Mouse (Mus musculus): ENCODE measurements around the gene Mov10. TPM values are rescaled to one million over a fixed set of nuclear protein-coding genes. Genes with fewer than 3 reads are reported as not detected.
"Not testable (repeated sequence)": the region's sequence is repeated elsewhere in the genome, so short reads cannot be mapped to it uniquely, and the experiment has no call there.

The Mov10 gene
- polyA plus RNA-seq, 1 experiment from 2014 or later = 20.6 TPM

GRCm38 (mm10) chr3:104822413-104822812, 4.0 kb upstream of the Mov10 start:
- no peak for ATAC-seq (ENCODE audit: low FRiP score)
- H3K36me3 ChIP-seq (replicated peaks) = peaks cover 34% of the 10 kb centered on the region
- peaks cover 14% of the 10 kb centered on the region for H3K4me1 ChIP-seq

GRCm38 (mm10) chr3:104820426-104820825, 2.1 kb upstream of the Mov10 start:
- Histone ChIP-seq H3K4me3 (replicated peaks) (no peak overlapping the region), H3K36me3 (replicated peaks) (peaks cover 21% of the 10 kb centered on the region), H3K27me3 (no peaks in the 10 kb centered on the region), H3K9ac (no peak overlapping the region), H3K4me1 (peaks cover 23% of the 10 kb centered on the region), H3K27ac (no peak overlapping the region), H3K4me2 (no peak overlapping the region), H3K9me3 (no peaks in the 10 kb centered on the region)
- no peak for ATAC-seq (ENCODE audit: low FRiP score)
- 47% methylated on average over 1 of the region's 1 CpGs for WGBS

More at GRCm38 (mm10) chr3:104822413-104822812, 4.0 kb upstream of the Mov10 start:
- H3K27me3 ChIP-seq = no peaks in the 10 kb centered on the region
- H3K4me2 ChIP-seq = no peak overlapping the region
- WGBS = 88% methylated on average over 3 of the region's 3 CpGs
- no peak overlapping the region for H3K27ac ChIP-seq
- no peaks in the 10 kb centered on the region for H3K9me3 ChIP-seq
- H3K9ac ChIP-seq = no peak overlapping the region
- H3K4me3 ChIP-seq (replicated peaks) = no peak overlapping the region

GRCm38 (mm10) chr3:104818749-104819134, 379 bp upstream of the Mov10 start:
- Histone ChIP-seq H3K27me3 (no peaks in the 10 kb centered on the region), H3K27ac (0 out of 2 replicates have a peak overlapping the region, but pooled peaks have one; percentile 71), H3K36me3 (replicated peaks) (peaks cover 18% of the 10 kb centered on the region), H3K9ac (no peak overlapping the region; the same call in 1 of the 2 replicates), H3K9me3 (no peaks in the 10 kb centered on the region), H3K4me2 (peak overlapping the region; percentile 98), H3K4me1 (peaks cover 23% of the 10 kb centered on the region), H3K4me3 (replicated peaks) (peak overlapping the region; percentile 80)
- no peak for ATAC-seq (ENCODE audit: low FRiP score)
- whole genome bisulfite sequencing = 9% methylated on average over 3 of the region's 3 CpGs

- Histone ChIP-seq H3K4me1 (peaks cover 23% of the 10 kb centered on the region), H3K4me2 (peak overlapping the region; percentile 98), H3K27ac (peak overlapping the region; percentile 71), H3K36me3 (replicated peaks) (peaks cover 15% of the 10 kb centered on the region), H3K9ac (peak overlapping the region; percentile 83), H3K27me3 (no peaks in the 10 kb centered on the region), H3K4me3 (replicated peaks) (peak overlapping the region; percentile 80), H3K9me3 (no peaks in the 10 kb centered on the region)
- under 1% methylated on average over 43 of the region's 46 CpGs for WGBS
- peak; percentile 83 for ATAC-seq (ENCODE audit: low FRiP score)
Measured at GRCm38 (mm10) chr3:104817481-104817990, 827 bp downstream of the Mov10 start.

- no peak for ATAC-seq (ENCODE audit: low FRiP score)
- H3K4me3 ChIP-seq (replicated peaks) = no peak overlapping the region
- H3K27ac ChIP-seq = no peak overlapping the region
- H3K4me2 ChIP-seq = no peak overlapping the region
- H3K4me1 ChIP-seq = peaks cover 23% of the 10 kb centered on the region
- 96% methylated on average over 7 of the region's 7 CpGs for WGBS
- H3K9me3 ChIP-seq = no peaks in the 10 kb centered on the region
- H3K27me3 ChIP-seq = no peaks in the 10 kb centered on the region
- H3K36me3 ChIP-seq (replicated peaks) = peaks cover 5% of the 10 kb centered on the region; the same call in 1 of the 2 replicates
- H3K9ac ChIP-seq = no peak overlapping the region
Measured at GRCm38 (mm10) chr3:104816130-104816529, 2.2 kb downstream of the Mov10 start.

GRCm38 (mm10) chr3:104815346-104815745, 3.0 kb downstream of the Mov10 start:
- Histone ChIP-seq H3K4me3 (replicated peaks) (no peak overlapping the region), H3K9me3 (no peaks in the 10 kb centered on the region), H3K9ac (no peak overlapping the region), H3K36me3 (replicated peaks) (no peaks in the 10 kb centered on the region), H3K27ac (no peak overlapping the region), H3K27me3 (no peaks in the 10 kb centered on the region), H3K4me2 (no peak overlapping the region), H3K4me1 (peaks cover 23% of the 10 kb centered on the region)
- 76% methylated on average over 2 of the region's 2 CpGs for WGBS
- no peak for ATAC-seq (ENCODE audit: low FRiP score)

- Histone ChIP-seq H3K36me3 (replicated peaks) (no peaks in the 10 kb centered on the region), H3K4me2 (no peak overlapping the region), H3K27ac (no peak overlapping the region), H3K9me3 (no peaks in the 10 kb centered on the region), H3K27me3 (no peaks in the 10 kb centered on the region), H3K9ac (no peak overlapping the region), H3K4me1 (peaks cover 23% of the 10 kb centered on the region), H3K4me3 (replicated peaks) (no peak overlapping the region)
- 97% methylated on average over 1 of the region's 1 CpGs for WGBS
- ATAC-seq (ENCODE audit: low FRiP score) = no peak
Measured at GRCm38 (mm10) chr3:104814746-104815145, 3.6 kb downstream of the Mov10 start.

GRCm38 (mm10) chr3:104813227-104813626, 5.1 kb downstream of the Mov10 start:
- not testable (repeated sequence) for H3K4me3 ChIP-seq (replicated peaks); H3K27ac ChIP-seq; H3K4me2 ChIP-seq; H3K9me3 ChIP-seq; H3K27me3 ChIP-seq; H3K9ac ChIP-seq; ATAC-seq (ENCODE audit: low FRiP score); H3K36me3 ChIP-seq (replicated peaks)
- peaks cover 13% of the 10 kb centered on the region for H3K4me1 ChIP-seq
- WGBS = 94% methylated on average over 7 of the region's 7 CpGs

- Histone ChIP-seq H3K27ac (no peak overlapping the region), H3K9ac (no peak overlapping the region), H3K9me3 (no peaks in the 10 kb centered on the region), H3K27me3 (no peaks in the 10 kb centered on the region), H3K4me1 (peaks cover 7% of the 10 kb centered on the region), H3K4me2 (no peak overlapping the region), H3K36me3 (replicated peaks) (no peaks in the 10 kb centered on the region), H3K4me3 (replicated peaks) (no peak overlapping the region)
- WGBS = 83% methylated on average over 4 of the region's 4 CpGs
- no peak for ATAC-seq (ENCODE audit: low FRiP score)
Measured at GRCm38 (mm10) chr3:104812254-104812653, 6.1 kb downstream of the Mov10 start.

- Histone ChIP-seq H3K27me3 (no peaks in the 10 kb centered on the region), H3K4me2 (no peak overlapping the region), H3K9me3 (no peaks in the 10 kb centered on the region), H3K4me3 (replicated peaks) (no peak overlapping the region), H3K36me3 (replicated peaks) (no peaks in the 10 kb centered on the region), H3K27ac (no peak overlapping the region), H3K4me1 (peaks cover 2% of the 10 kb centered on the region; the same call in 1 of the 2 replicates), H3K9ac (no peak overlapping the region)
- ATAC-seq (ENCODE audit: low FRiP score) = no peak
- 15% methylated on average over 3 of the region's 3 CpGs for WGBS
Measured at GRCm38 (mm10) chr3:104811752-104812151, 6.6 kb downstream of the Mov10 start.

GRCm38 (mm10) chr3:104805539-104805938, 12.8 kb downstream of the Mov10 start:
- Histone ChIP-seq H3K9ac (no peak overlapping the region), H3K27me3 (no peaks in the 10 kb centered on the region), H3K4me3 (replicated peaks) (no peak overlapping the region), H3K9me3 (no peaks in the 10 kb centered on the region), H3K4me2 (no peak overlapping the region), H3K36me3 (replicated peaks) (peaks cover 16% of the 10 kb centered on the region; the same call in 1 of the 2 replicates), H3K4me1 (no peaks in the 10 kb centered on the region), H3K27ac (no peak overlapping the region)
- ATAC-seq (ENCODE audit: low FRiP score) = no peak
- 85% methylated on average over 9 of the region's 9 CpGs for WGBS

GRCm38 (mm10) chr3:104804312-104804711, 14.1 kb downstream of the Mov10 start:
- ATAC-seq (ENCODE audit: low FRiP score) = no peak
- no peak overlapping the region for H3K4me3 ChIP-seq (replicated peaks)
- 94% methylated on average over 10 of the region's 10 CpGs for WGBS
- no peak overlapping the region for H3K9ac ChIP-seq
- H3K36me3 ChIP-seq (replicated peaks) = peaks cover 27% of the 10 kb centered on the region
- H3K9me3 ChIP-seq = no peaks in the 10 kb centered on the region
- no peak overlapping the region for H3K27ac ChIP-seq
- no peaks in the 10 kb centered on the region for H3K27me3 ChIP-seq
- no peak overlapping the region for H3K4me2 ChIP-seq
- H3K4me1 ChIP-seq = no peaks in the 10 kb centered on the region

- Histone ChIP-seq H3K9ac (no peak overlapping the region), H3K4me1 (0 out of 2 replicates have a peak, but pooled peaks cover under 1% of the 10 kb centered on the region), H3K27ac (no peak overlapping the region), H3K9me3 (no peaks in the 10 kb centered on the region), H3K4me2 (no peak overlapping the region), H3K36me3 (replicated peaks) (peaks cover 44% of the 10 kb centered on the region), H3K4me3 (replicated peaks) (no peak overlapping the region), H3K27me3 (no peaks in the 10 kb centered on the region)
- no peak for ATAC-seq (ENCODE audit: low FRiP score)
- WGBS = 87% methylated on average over 6 of the region's 6 CpGs
Measured at GRCm38 (mm10) chr3:104801481-104801880, 16.9 kb downstream of the Mov10 start.

Measured in forebrain, embryonic 12.5 days (tissue).